Comparison of ENCODE assay signal across 8 mouse cellular contexts in the genomic region with DNA sequence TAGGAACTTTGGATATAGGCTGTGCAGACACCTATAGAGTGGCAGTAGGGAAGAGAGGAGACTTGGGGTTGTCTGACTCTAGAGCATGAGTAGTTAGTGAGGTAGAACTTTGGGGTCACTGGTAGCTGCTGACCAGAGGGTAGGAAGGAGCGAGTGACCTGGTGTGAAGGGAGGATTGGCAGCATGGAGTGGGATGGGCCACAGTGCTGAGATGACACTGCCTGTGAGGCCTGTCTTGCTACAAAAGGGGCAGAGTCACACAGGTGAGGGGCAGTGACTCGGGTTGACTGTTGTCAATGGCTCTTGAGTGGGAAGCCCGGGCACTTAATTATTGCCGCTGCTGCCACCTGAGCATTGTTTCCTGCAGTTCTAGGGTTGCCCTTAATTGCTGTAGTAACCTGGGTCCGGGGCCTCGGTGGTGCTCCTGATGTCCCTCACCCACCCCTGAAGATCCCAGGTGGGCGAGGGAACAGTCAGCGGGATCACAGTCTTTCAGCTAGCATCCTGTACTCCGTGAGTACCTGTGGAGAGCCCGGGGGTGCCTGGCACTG. TPM values are rescaled to one million over a fixed set of nuclear protein-coding genes. Genes with fewer than 3 reads are reported as not detected.
DNase-seq lines count a peak whose midpoint lies in the region; ATAC-seq and TF ChIP-seq lines count a peak whose summit lies in the region.

No protein-coding gene starts in this region.

- peaks cover 21% of the 10 kb centered on the region for H3K4me1 ChIP-seq in cerebellum, adult 2 months (ENCODE audit: control insufficient read depth, insufficient read depth, low read length)
- peaks cover 14% of the 10 kb centered on the region; the same call in 1 of the 2 replicates for H3K4me1 ChIP-seq in spleen, adult 2 months (ENCODE audit: control insufficient read depth, insufficient read depth, insufficient read length)
- H3K4me1 ChIP-seq in liver, embryonic 11.5 days (replicated peaks; ENCODE audit: control insufficient read depth, insufficient read depth, low read length): peaks cover 50% of the 10 kb centered on the region

- peak overlapping the region; percentile 100 for H3K4me2 ChIP-seq in liver, embryonic 11.5 days

- 8% methylated on average over 10 of the region's 10 CpGs for WGBS in cerebellum, adult 2 months
- WGBS in spleen, adult 2 months: 56% methylated on average over 10 of the region's 10 CpGs
- WGBS in liver, embryonic 11.5 days: 75% methylated on average over 10 of the region's 10 CpGs

- peak overlapping the region; percentile 65 for H3K4me3 ChIP-seq in cerebellum, adult 2 months (replicated peaks; ENCODE audit: insufficient read depth, low read depth, low read length)
- H3K4me3 ChIP-seq in spleen, adult 2 months (ENCODE audit: extremely low read depth, insufficient read depth, insufficient read length): peak overlapping the region; percentile 91; the same call in 1 of the 2 replicates
- H3K4me3 ChIP-seq in liver, embryonic 11.5 days (ENCODE audit: low read depth, low read length): peak overlapping the region; percentile 69

- H3K27ac ChIP-seq in cerebellum, adult 2 months (ENCODE audit: insufficient read depth, low read length): peak overlapping the region; percentile 15; the same call in 1 of the 2 replicates
- H3K27ac ChIP-seq in spleen, adult 2 months (ENCODE audit: insufficient read depth, low read length): no peak overlapping the region
- no peak overlapping the region for H3K27ac ChIP-seq in liver, embryonic 11.5 days (ENCODE audit: low read depth, low read length)

- no peak for DNase-seq in cerebellum, adult 2 months
- no peak for DNase-seq in cerebellum, adult 9-11 months
- DNase-seq in spleen, adult 2 months (ENCODE audit: low read depth in 1 of 2, low spot score in 2 of 2): no peak
- DNase-seq in spleen, adult 12 weeks (ENCODE audit: low spot score): no peak
- DNase-seq in liver, embryonic 11.5 days (ENCODE audit: low spot score): no peak
- DNase-seq in adrenal gland, adult 8-10 months: no peak
- DNase-seq in layer of hippocampus, postnatal 25 days (ENCODE audit: extremely low spot score in 1 of 2, low spot score in 1 of 2): no peak

- no peak for ATAC-seq in liver, embryonic 11.5 days (replicated peaks; ENCODE audit: low FRiP score)
- no peak for ATAC-seq in granulocyte monocyte progenitor cell, adult 5-6 weeks (replicated peaks; ENCODE audit: poor library complexity, severe bottlenecking)

- no peak for TF ChIP-seq POLR2A in cerebellum, adult 2 months (IDR thresholded peaks at IDR 0.05; ENCODE audit: borderline replicate concordance, insufficient read depth, low read length)
- TF ChIP-seq POLR2A in spleen, adult 2 months (IDR thresholded peaks at IDR 0.05; ENCODE audit: low read depth, low read length): no peak

- peaks cover 15% of the 10 kb centered on the region for H3K36me3 ChIP-seq in spleen, adult 2 months (ENCODE audit: control insufficient read depth, insufficient read depth, low read length)
- peaks cover 12% of the 10 kb centered on the region for H3K36me3 ChIP-seq in liver, embryonic 11.5 days (ENCODE audit: control insufficient read depth, insufficient read depth, low read length)

- peak overlapping the region; percentile 85 for H3K9ac ChIP-seq in liver, embryonic 11.5 days (ENCODE audit: low read depth, low read length)

- H3K9me3 ChIP-seq in liver, embryonic 11.5 days (ENCODE audit: control insufficient read depth, low read length): no peaks in the 10 kb centered on the region

- no peak for TF ChIP-seq CTCF in cerebellum, adult 2 months (IDR thresholded peaks at IDR 0.05; ENCODE audit: borderline replicate concordance, insufficient read depth, low read depth, low read length)
- TF ChIP-seq CTCF in spleen, adult 2 months (IDR thresholded peaks at IDR 0.05; ENCODE audit: extremely low read depth, insufficient read depth, insufficient read length, insufficient replicate concordance): no peak

- no peaks in the 10 kb centered on the region for H3K27me3 ChIP-seq in cerebellum, adult 2 months (ENCODE audit: control insufficient read depth, insufficient read depth, low read length)
- H3K27me3 ChIP-seq in spleen, adult 2 months (ENCODE audit: control insufficient read depth, insufficient read depth, low read length): no peaks in the 10 kb centered on the region
- peaks cover 4% of the 10 kb centered on the region for H3K27me3 ChIP-seq in liver, embryonic 11.5 days (replicated peaks; ENCODE audit: control insufficient read depth, insufficient read depth, low read length)

RNA-seq across cellular contexts. Expression of a gene that starts 1.5 kb away (rescaled TPM):
- polyA plus RNA-seq in cerebellum, adult 2 months (2012; rRNA removed): 776 and 779 TPM in 2 replicates
- polyA plus RNA-seq in spleen, adult 2 months (2012; rRNA removed): 730 and 862 TPM in 2 replicates
- polyA plus RNA-seq in liver, embryonic 11.5 days (2014; fragmentation: Nextera tagmentation; extraction: Ambion mirVana): 1,793 and 1,800 TPM in 2 replicates
- 1,000 to 10,000 TPM in 1 of 4 experiments, 100 to 1,000 TPM in 3; 825 to 1,012 (median 923) TPM for total RNA-seq in adrenal gland, adult 8-10 months (2022)
- 100 to 1,000 TPM; 491 to 550 TPM for total RNA-seq in layer of hippocampus, postnatal 25 days (2021)
- total RNA-seq in granulocyte monocyte progenitor cell, adult 5-6 weeks (2014; fragmentation: Nextera tagmentation): 1,332 and 1,363 TPM in 2 replicates
- 324 and 374 TPM in 2 replicates for total RNA-seq in granulocyte monocyte progenitor cell, adult 5-6 weeks (2017)

RNA-seq across cellular contexts. Expression of a gene that starts 14.6 kb away (rescaled TPM):
- polyA plus RNA-seq in cerebellum, adult 2 months (2012; rRNA removed): 0.27 and 0.38 TPM in 2 replicates
- not detected in 2 replicates for polyA plus RNA-seq in spleen, adult 2 months (2012; rRNA removed)
- polyA plus RNA-seq in liver, embryonic 11.5 days (2014; fragmentation: Nextera tagmentation; extraction: Ambion mirVana): 1.1 and 1.5 TPM in 2 replicates
- 10 to 100 TPM in 2 of 4 experiments, 1 to 10 TPM in 2; 5.7 to 23.4 (median 12.4) TPM for total RNA-seq in adrenal gland, adult 8-10 months (2022)
- total RNA-seq in layer of hippocampus, postnatal 25 days (2021): 1 to 10 TPM; 2.5 to 3.5 TPM
- total RNA-seq in granulocyte monocyte progenitor cell, adult 5-6 weeks (2014; fragmentation: Nextera tagmentation): not detected in 2 replicates
- total RNA-seq in granulocyte monocyte progenitor cell, adult 5-6 weeks (2017): not detected in 2 replicates

RNA-seq across cellular contexts. Expression of a gene that starts 15.9 kb away (rescaled TPM):
- polyA plus RNA-seq in cerebellum, adult 2 months (2012; rRNA removed): 54.4 and 69.1 TPM in 2 replicates
- polyA plus RNA-seq in spleen, adult 2 months (2012; rRNA removed): 0.02 TPM in 2 replicates
- 0.05 TPM in 1 of 2 replicates, not detected in the other for polyA plus RNA-seq in liver, embryonic 11.5 days (2014; fragmentation: Nextera tagmentation; extraction: Ambion mirVana)
- 10 to 100 TPM in 3 of 4 experiments, 1 to 10 TPM in 1; 8.4 to 21.5 (median 15.9) TPM for total RNA-seq in adrenal gland, adult 8-10 months (2022)
- total RNA-seq in layer of hippocampus, postnatal 25 days (2021): 10 to 100 TPM; 38.3 to 39.9 TPM
- total RNA-seq in granulocyte monocyte progenitor cell, adult 5-6 weeks (2014; fragmentation: Nextera tagmentation): 0.21 TPM in 1 of 2 replicates, not detected in the other
- 0.15 TPM in 1 of 2 replicates, not detected in the other for total RNA-seq in granulocyte monocyte progenitor cell, adult 5-6 weeks (2017)

RNA-seq across cellular contexts. Expression of a gene that starts 22.9 kb away (rescaled TPM):
- 3.0 and 4.3 TPM in 2 replicates for polyA plus RNA-seq in cerebellum, adult 2 months (2012; rRNA removed)
- 1.3 and 2.3 TPM in 2 replicates for polyA plus RNA-seq in spleen, adult 2 months (2012; rRNA removed)
- 0.14 TPM in 1 of 2 replicates, not detected in the other for polyA plus RNA-seq in liver, embryonic 11.5 days (2014; fragmentation: Nextera tagmentation; extraction: Ambion mirVana)
- 1 to 10 TPM in 1 of 4 experiments, under 1 TPM in 3; 0.20 to 1.3 (median 0.68) TPM for total RNA-seq in adrenal gland, adult 8-10 months (2022)
- total RNA-seq in layer of hippocampus, postnatal 25 days (2021): 1 to 10 TPM; 2.3 to 3.2 TPM
- not detected in 2 replicates for total RNA-seq in granulocyte monocyte progenitor cell, adult 5-6 weeks (2014; fragmentation: Nextera tagmentation)
- 0.15 TPM in 1 of 2 replicates, not detected in the other for total RNA-seq in granulocyte monocyte progenitor cell, adult 5-6 weeks (2017)

RNA-seq across cellular contexts. Expression of a gene that starts 27.1 kb away (rescaled TPM):
- polyA plus RNA-seq in cerebellum, adult 2 months (2012; rRNA removed): 213 and 215 TPM in 2 replicates
- 84.0 and 103 TPM in 2 replicates for polyA plus RNA-seq in spleen, adult 2 months (2012; rRNA removed)
- polyA plus RNA-seq in liver, embryonic 11.5 days (2014; fragmentation: Nextera tagmentation; extraction: Ambion mirVana): 403 and 453 TPM in 2 replicates
- total RNA-seq in adrenal gland, adult 8-10 months (2022): 10 to 100 TPM; 27.4 to 54.4 (median 34.0) TPM
- 10 to 100 TPM; 41.5 to 43.8 TPM for total RNA-seq in layer of hippocampus, postnatal 25 days (2021)
- 207 and 210 TPM in 2 replicates for total RNA-seq in granulocyte monocyte progenitor cell, adult 5-6 weeks (2014; fragmentation: Nextera tagmentation)
- 378 and 439 TPM in 2 replicates for total RNA-seq in granulocyte monocyte progenitor cell, adult 5-6 weeks (2017)

Comparison
In these comparisons a context has a peak if more than half of its experiments do, and no peak if none do; other contexts are left out.
1. RNA of a gene that starts 15.9 kb away (total RNA-seq): 38.3 to 39.9 TPM in layer of hippocampus, postnatal 25 days and 8.4 to 21.5 TPM in adrenal gland, adult 8-10 months; 0.15 to 0.21 TPM in granulocyte monocyte progenitor cell, adult 5-6 weeks; every median in the first group is over 4 times any median in the second.
2. Peak in every context shown above with its lines, with median percentiles within 50 percentile points of each other: H3K4me3 ChIP-seq.